Mouse (Mus musculus) heart, embryonic 14.5 days (tissue): ENCODE data around the gene Galnt17. TPM values are rescaled to one million over a fixed set of nuclear protein-coding genes. Genes with fewer than 3 reads are reported as not detected.

Experiments
- ATAC-seq: fragments of 200-750 bp; cut with Nextera tagmentation; 2 replicates; pipeline ENCODE4 v1.8.0; 2017; ENCODE audit warnings: low read depth, moderate TSS enrichment; ENCODE audit not compliant: insufficient number of reproducible peaks, insufficient read depth, low FRiP score
- H3K27ac ChIP-seq, 2 experiments: fragments of 200-500 bp in 1 of 2; fragments of 300-500 bp in 1 of 2; sonication (generic) in 1 of 2; replicated peaks in 1 of 2; 2 replicates each; pipeline ENCODE4 v1.5.1; 2012 to 2014; ENCODE audit warnings: low read depth in 2 of 2, low read length in 2 of 2, control low read depth in 1 of 2, mild to moderate bottlenecking in 1 of 2, mixed read lengths in 1 of 2; ENCODE audit not compliant: control insufficient read depth in 1 of 2, insufficient read depth in 1 of 2
- H3K27me3 ChIP-seq: fragments of 300-500 bp; sonication (generic); 2 replicates; pipeline ENCODE4 v1.6.1; 2014; ENCODE audit warnings: mild to moderate bottlenecking, low read length, control low read depth; ENCODE audit not compliant: control insufficient read depth, insufficient read depth
- H3K36me3 ChIP-seq: fragments of 300-500 bp; sonication (generic); 2 replicates; pipeline ENCODE4 v1.6.1; 2014; ENCODE audit warnings: mild to moderate bottlenecking, control low read depth, low read length, mixed read lengths; ENCODE audit not compliant: control insufficient read depth, insufficient read depth
- H3K4me1 ChIP-seq, 2 experiments: fragments of 200-500 bp in 1 of 2; fragments of 300-500 bp in 1 of 2; sonication (generic) in 1 of 2; 2 replicates each; pipeline ENCODE4 v1.6.1; 2012 to 2014; ENCODE audit warnings: low read length in 2 of 2, control low read depth in 1 of 2, mixed read lengths in 1 of 2; ENCODE audit not compliant: control insufficient read depth in 2 of 2, insufficient read depth in 2 of 2
- H3K4me2 ChIP-seq: fragments of 300-500 bp; sonication (generic); 2 replicates; pipeline ENCODE4 v1.6.1; 2014; ENCODE audit warnings: mild to moderate bottlenecking, low read length
- H3K4me3 ChIP-seq, 2 experiments: fragments of 200-500 bp in 1 of 2; fragments of 300-500 bp in 1 of 2; sonication (generic) in 1 of 2; 2 replicates each; pipeline ENCODE4 v1.5.1; 2012 to 2014; ENCODE audit warnings: low read length in 2 of 2, mild to moderate bottlenecking in 2 of 2, control low read depth in 1 of 2, low read depth in 1 of 2, moderate library complexity in 1 of 2; ENCODE audit not compliant: control insufficient read depth in 1 of 2, insufficient read depth in 1 of 2
- H3K9ac ChIP-seq: fragments of 300-500 bp; sonication (generic); 2 replicates; pipeline ENCODE4 v1.6.1; 2014; ENCODE audit warnings: mild to moderate bottlenecking, low read length
- H3K9me3 ChIP-seq: fragments of 300-500 bp; sonication (generic); 2 replicates; pipeline ENCODE4 v1.6.1; 2016; ENCODE audit warnings: low read length, control low read depth; ENCODE audit not compliant: control insufficient read depth
- WGBS: fragments of 180-500 bp; shearing (Covaris S2); extraction: QIAGEN DNeasy Blood & Tissue Kit; methylation state at CpG from one replicate; pipeline ENCODE4 v1.1.7; 2014; 5-methylcytosine and 5-hydroxymethylcytosine counted together
- polyA plus RNA-seq: library from polyadenylated mRNA; unstranded; fragments of >200 nt; fragmentation: Nextera tagmentation; extraction: Ambion mirVana; gene quantifications from 2 replicates; pipeline ENCODE4 v1.2.1, GENCODE M21; 2014

Galnt17 gene
- polyA plus RNA-seq, 1 experiment from 2014 or later, result 1.6 TPM

- Histone ChIP-seq H3K27me3 (peaks cover 26% of the 10 kb centered on the region), H3K36me3 (no peaks in the 10 kb centered on the region), H3K4me2 (peak overlapping the region; percentile 91), H3K9me3 (no peaks in the 10 kb centered on the region), H3K4me1 (0 out of 4 replicates have a peak, but pooled peaks cover 0 to 7% of the 10 kb centered on the region in 2 experiments), H3K9ac (peak overlapping the region; percentile 65), H3K4me3 (peak overlapping the region; percentile 56 to 64), H3K27ac (peak overlapping the region in 1 of 2 experiments; percentile 37; a peak in 3 of 4 replicates)
- ATAC-seq, result peak; percentile 40; the same call in 1 of the 2 replicates
- WGBS, result under 1% methylated on average over 63 of the region's 64 CpGs
Measured at GRCm38 (mm10) chr5:131306908-131307655, 1.2 kb downstream of the Galnt17 start.

- under 1% methylated on average over 39 of the region's 39 CpGs for WGBS
- 0 out of 4 replicates have a peak, but pooled peaks cover 0 to 7% of the 10 kb centered on the region in 2 experiments for H3K4me1 ChIP-seq
- H3K36me3 ChIP-seq, result no peaks in the 10 kb centered on the region
- H3K27ac ChIP-seq, result no peak overlapping the region
- H3K9me3 ChIP-seq, result no peaks in the 10 kb centered on the region
- H3K4me3 ChIP-seq, result peak overlapping the region; percentile 56 to 64
- H3K27me3 ChIP-seq, result peaks cover 26% of the 10 kb centered on the region
- ATAC-seq, result no peak
- H3K9ac ChIP-seq, result peak overlapping the region; percentile 65
- H3K4me2 ChIP-seq, result peak overlapping the region; percentile 91
Measured at GRCm38 (mm10) chr5:131306321-131306907, 1.9 kb downstream of the Galnt17 start.

DNA sequence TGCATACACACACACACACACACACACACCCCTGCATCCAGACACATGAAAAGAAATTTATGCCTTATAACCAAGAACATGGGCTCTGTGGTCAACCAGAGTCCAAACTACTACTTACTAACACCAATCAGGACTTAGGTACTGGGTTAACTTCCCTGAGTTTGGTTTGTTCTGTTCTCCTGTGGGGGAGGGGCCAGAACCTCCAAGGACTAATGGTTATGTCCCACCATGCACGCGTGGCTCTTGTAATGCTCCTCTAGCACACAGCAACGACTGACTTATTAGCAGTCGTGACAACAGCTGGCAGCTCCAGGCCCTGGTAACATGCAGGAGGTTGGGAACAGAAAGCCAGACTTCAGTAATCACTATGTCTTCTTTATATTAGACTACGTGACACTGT lies 3.1 kb downstream of the Galnt17 start:
- 0 out of 4 replicates have a peak, but pooled peaks cover 0 to 7% of the 10 kb centered on the region in 2 experiments for H3K4me1 ChIP-seq
- H3K27me3 ChIP-seq, result peaks cover 26% of the 10 kb centered on the region
- no peaks in the 10 kb centered on the region for H3K9me3 ChIP-seq
- no peak for ATAC-seq
- no peak overlapping the region for H3K9ac ChIP-seq
- no peak overlapping the region for H3K27ac ChIP-seq
- H3K36me3 ChIP-seq, result no peaks in the 10 kb centered on the region
- H3K4me2 ChIP-seq, result no peak overlapping the region
- WGBS, result 75% methylated on average over 5 of the region's 5 CpGs
- H3K4me3 ChIP-seq, result no peak overlapping the region

GRCm38 (mm10) chr5:131301526-131301925 lies 6.8 kb downstream of the Galnt17 start:
- peaks cover 20% of the 10 kb centered on the region for H3K27me3 ChIP-seq

DNA sequence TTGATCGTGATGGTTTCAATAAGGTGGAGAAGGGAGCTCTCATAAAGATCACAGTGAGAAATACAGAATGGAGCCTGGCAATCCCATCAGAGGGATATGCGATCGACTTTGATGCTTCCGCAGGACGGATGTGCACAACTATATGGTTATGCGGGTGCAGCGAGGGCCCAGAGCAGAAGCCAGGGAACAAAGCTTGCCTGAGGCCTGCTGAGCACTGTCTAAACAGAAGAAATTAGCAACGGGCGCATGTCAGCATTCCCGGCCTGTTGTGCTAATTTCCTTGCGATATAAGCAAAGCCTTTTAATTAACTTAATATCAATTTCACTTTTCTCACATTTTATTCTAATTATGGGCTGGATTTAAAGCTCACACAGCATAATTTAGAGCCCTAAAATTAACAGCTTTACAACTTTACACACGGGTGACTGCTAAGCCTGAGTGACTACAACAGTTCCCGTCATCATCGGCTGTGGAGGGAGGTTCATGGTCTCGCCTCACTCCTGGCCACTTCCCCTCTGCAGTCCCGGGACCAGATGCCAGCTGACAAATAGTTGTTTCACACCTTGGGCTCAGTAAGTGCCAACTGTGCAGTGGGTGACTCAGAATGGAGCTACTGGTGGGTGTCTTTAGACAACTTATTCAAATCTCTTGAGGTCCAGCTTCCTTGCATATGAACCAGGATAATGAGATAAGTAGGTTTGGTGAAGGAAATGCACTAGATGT lies 14.4 kb downstream of the Galnt17 start:
- H3K4me1 ChIP-seq, result no peaks in the 10 kb centered on the region
- H3K27ac ChIP-seq, result no peak overlapping the region
- no peaks in the 10 kb centered on the region for H3K36me3 ChIP-seq
- 83% methylated on average over 16 of the region's 16 CpGs for WGBS
- H3K9me3 ChIP-seq, result no peaks in the 10 kb centered on the region
- ATAC-seq, result no peak
- H3K9ac ChIP-seq, result no peak overlapping the region
- no peak overlapping the region for H3K4me2 ChIP-seq
- H3K27me3 ChIP-seq, result no peaks in the 10 kb centered on the region
- H3K4me3 ChIP-seq, result no peak overlapping the region

More at GRCm38 (mm10) chr5:131301526-131301925, 6.8 kb downstream of the Galnt17 start:
- ATAC-seq, result no peak
- Histone ChIP-seq H3K4me3 (no peak overlapping the region), H3K4me2 (no peak overlapping the region), H3K4me1 (0 out of 4 replicates have a peak, but pooled peaks cover 0 to 1% of the 10 kb centered on the region in 2 experiments), H3K9ac (no peak overlapping the region), H3K27ac (no peak overlapping the region), H3K9me3 (no peaks in the 10 kb centered on the region), H3K36me3 (no peaks in the 10 kb centered on the region)
- 83% methylated on average over 3 of the region's 3 CpGs for WGBS

DNA sequence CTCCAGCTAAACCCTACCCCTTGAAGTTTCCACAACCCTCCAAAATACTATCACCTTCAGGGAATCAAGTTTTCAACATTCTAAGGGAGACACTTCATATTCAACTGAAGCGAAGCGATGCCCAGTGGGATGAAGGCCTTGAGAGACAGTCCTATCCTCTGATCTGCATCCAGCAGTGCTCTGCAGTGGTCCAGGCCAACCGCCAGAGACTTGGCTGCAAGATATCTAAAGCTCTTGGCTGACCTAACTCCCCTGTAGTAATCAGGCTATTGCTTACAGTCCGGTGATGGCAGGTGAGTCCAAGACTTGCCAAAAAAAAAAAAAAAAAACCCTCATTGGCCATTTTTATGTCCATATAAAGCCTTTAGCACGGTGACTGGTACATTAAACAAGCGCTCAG lies 21.2 kb downstream of the Galnt17 start:
- Histone ChIP-seq H3K4me3 (no peak overlapping the region), H3K9me3 (no peaks in the 10 kb centered on the region), H3K27ac (no peak overlapping the region), H3K9ac (no peak overlapping the region), H3K27me3 (no peaks in the 10 kb centered on the region), H3K36me3 (no peaks in the 10 kb centered on the region), H3K4me2 (no peak overlapping the region), H3K4me1 (no peaks in the 10 kb centered on the region)
- WGBS, result 79% methylated on average over 6 of the region's 6 CpGs
- ATAC-seq, result no peak

DNA sequence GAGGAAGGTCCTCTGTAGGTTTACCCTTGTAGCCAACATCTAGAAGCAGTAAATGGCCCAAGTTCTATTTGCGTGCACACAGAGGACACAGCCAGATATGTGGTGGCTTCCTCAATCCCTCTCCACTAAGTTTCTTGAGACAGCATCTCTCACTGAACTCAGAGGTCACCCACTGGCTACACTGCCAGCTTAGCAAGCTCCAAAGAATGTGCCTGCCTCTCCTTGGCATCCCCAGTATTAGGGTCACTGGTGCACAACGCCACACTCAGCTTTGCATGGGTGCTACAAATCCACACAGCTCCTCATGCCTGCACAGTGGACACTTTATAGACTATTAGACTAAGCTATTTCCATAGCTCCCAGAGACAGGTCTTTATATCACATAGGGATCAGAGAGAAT lies 21.6 kb downstream of the Galnt17 start:
- 76% methylated on average over 2 of the region's 2 CpGs for WGBS
- no peak for ATAC-seq

More for the DNA sequence above, 21.6 kb downstream of the Galnt17 start:
- H3K9ac ChIP-seq, result no peak overlapping the region
- no peaks in the 10 kb centered on the region for H3K9me3 ChIP-seq
- H3K27ac ChIP-seq, result no peak overlapping the region
- H3K27me3 ChIP-seq, result no peaks in the 10 kb centered on the region
- H3K4me1 ChIP-seq, result no peaks in the 10 kb centered on the region
- H3K4me2 ChIP-seq, result no peak overlapping the region
- no peaks in the 10 kb centered on the region for H3K36me3 ChIP-seq
- H3K4me3 ChIP-seq, result no peak overlapping the region
